Mouse (Mus musculus): ENCODE results near the gene Gm14692. TPM values are rescaled to one million over a fixed set of nuclear protein-coding genes. Genes with fewer than 3 reads are reported as not detected.
"Not testable (repeated sequence)": the region's sequence is repeated elsewhere in the genome, so short reads cannot be mapped to it uniquely, and the experiment has no call there.

The Gm14692 gene
- total RNA-seq (2014; rRNA removed) (not detected in 2 replicates), polyA plus RNA-seq (2015; fragmentation: Nextera tagmentation; extraction: Ambion mirVana) (not detected in 2 replicates)

- not testable (repeated sequence) for H3K36me3 ChIP-seq (ENCODE audit: insufficient read depth, low read length); ATAC-seq (ENCODE audit: low FRiP score); DNase-seq (ENCODE audit: low spot score); H3K9ac ChIP-seq (replicated peaks; ENCODE audit: low read length, poor library complexity, severe bottlenecking); H3K4me1 ChIP-seq (ENCODE audit: insufficient read depth, low read length); H3K27me3 ChIP-seq (ENCODE audit: insufficient read depth, low read length); H3K4me3 ChIP-seq (ENCODE audit: low read depth, low read length); H3K27ac ChIP-seq (ENCODE audit: low read depth, low read length); H3K9me3 ChIP-seq (ENCODE audit: low read length); H3K4me2 ChIP-seq (ENCODE audit: low read depth, low read length, poor library complexity, severe bottlenecking)
- 87% methylated on average over 5 of the region's 10 CpGs for WGBS
Measured at GRCm38 (mm10) chrX:67695398-67695797, at the start of gene Gm14692. Gm14692 (plus strand) TSS chrX:67695698.

DNA sequence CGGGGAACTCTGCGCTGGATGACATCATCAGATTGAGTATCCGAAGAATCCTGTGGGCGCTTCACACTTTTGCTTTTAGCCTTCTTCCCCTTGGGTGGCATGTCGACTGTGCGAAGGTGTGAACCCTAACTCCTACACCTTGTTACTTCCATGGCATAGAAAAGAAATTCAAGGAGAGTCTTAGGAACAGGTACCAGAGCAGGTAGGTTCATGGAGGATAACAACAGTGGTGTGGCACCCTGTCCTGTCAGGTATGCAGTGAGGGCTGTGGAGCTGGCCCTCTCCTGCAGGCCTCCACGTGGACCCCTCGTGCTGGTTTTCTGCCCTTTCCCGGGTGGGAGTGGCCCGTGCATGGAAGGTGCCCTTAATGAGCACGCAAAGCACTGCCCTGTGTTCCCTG lies 2.0 kb upstream of the Gm14692 start, which contains the start of gene Gm1140:
TSS of gene Gm1140 (minus strand) at position 101 of the 400 bp plus-strand sequence.
- not testable (repeated sequence) for H3K27ac ChIP-seq (ENCODE audit: low read depth, low read length); H3K4me2 ChIP-seq (ENCODE audit: low read depth, low read length, poor library complexity, severe bottlenecking); H3K9me3 ChIP-seq (ENCODE audit: low read length); H3K4me1 ChIP-seq (ENCODE audit: insufficient read depth, low read length); H3K36me3 ChIP-seq (ENCODE audit: insufficient read depth, low read length); H3K4me3 ChIP-seq (ENCODE audit: low read depth, low read length); H3K9ac ChIP-seq (replicated peaks; ENCODE audit: low read length, poor library complexity, severe bottlenecking); ATAC-seq (ENCODE audit: low FRiP score); H3K27me3 ChIP-seq (ENCODE audit: insufficient read depth, low read length); DNase-seq (ENCODE audit: low spot score)
- WGBS = 80% methylated on average over 2 of the region's 11 CpGs

Other genes starting within 250 kb of the Gm14692 start
- gene Gm1140, start 2.1 kb upstream of the Gm14692 start, total RNA-seq (2014; rRNA removed) = not detected in 2 replicates
- gene Gm1140, start 2.1 kb upstream of the Gm14692 start, polyA plus RNA-seq (2015; fragmentation: Nextera tagmentation; extraction: Ambion mirVana) = not detected in 2 replicates
- not detected in 2 replicates for gene 4933436I01Rik, start 225.8 kb downstream of the Gm14692 start, total RNA-seq (2014; rRNA removed)
- gene 4933436I01Rik, start 225.8 kb downstream of the Gm14692 start, polyA plus RNA-seq (2015; fragmentation: Nextera tagmentation; extraction: Ambion mirVana) = not detected in 2 replicates